Mouse (Mus musculus): ENCODE measurements around the gene Rps15. TPM values are rescaled to one million over a fixed set of nuclear protein-coding genes. Genes with fewer than 3 reads are reported as not detected.

The Rps15 gene
- total RNA-seq, 2 experiments from 2014 or later, result 784 to 803 TPM

DNA sequence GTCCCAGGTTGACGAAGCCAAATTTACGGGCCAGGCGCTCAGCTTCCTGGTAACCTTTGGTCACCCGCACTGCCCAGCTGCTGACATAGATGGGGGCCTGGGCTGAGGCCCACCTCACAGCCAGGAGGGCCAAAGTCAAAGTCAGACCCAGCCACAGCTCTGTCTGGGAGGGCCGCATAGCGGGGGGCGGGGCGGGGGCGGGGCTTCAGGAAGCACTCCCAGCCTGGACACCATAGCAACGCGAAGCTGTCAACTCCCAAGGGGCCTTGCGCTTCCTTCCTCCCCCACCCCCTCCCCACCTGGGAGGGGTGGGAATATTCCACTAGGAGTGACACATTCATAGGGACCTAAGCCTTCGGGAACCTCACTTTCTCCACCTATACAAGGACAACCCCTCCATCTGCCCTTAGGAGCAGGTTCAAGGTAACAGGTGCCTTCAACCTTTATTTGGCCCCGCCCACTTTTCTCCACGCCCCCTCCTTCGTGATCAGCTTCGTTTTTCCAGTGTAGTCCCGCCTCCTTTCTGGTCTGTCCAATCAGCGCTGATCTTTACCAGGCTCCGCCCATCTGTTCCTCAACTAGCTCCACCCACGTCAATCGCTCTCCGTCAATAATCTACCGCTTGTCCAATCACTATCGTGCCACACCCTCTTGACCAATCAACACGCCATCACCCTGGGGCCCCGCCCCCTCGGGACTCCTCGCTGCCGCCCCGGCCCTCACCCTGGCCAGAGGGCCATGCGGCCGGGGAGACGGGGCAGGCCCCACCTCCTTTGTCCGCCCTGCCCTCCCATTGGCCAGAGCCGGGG is 37.2 kb downstream of the Rps15 start, which contains the start of the genes Pcsk4 and Reep6:
TSS of gene Pcsk4 (minus strand) at position 226 of the 809 bp plus-strand sequence.
TSS of gene Reep6 (plus strand) at position 681 of the 809 bp plus-strand sequence.
- DNase-seq (ENCODE audit: extremely low spot score in 1 of 2, low spot score in 2 of 2), result peak; percentile 96 to 99
- intact Hi-C loops (cut with DNase I), result no loop called here

DNA sequence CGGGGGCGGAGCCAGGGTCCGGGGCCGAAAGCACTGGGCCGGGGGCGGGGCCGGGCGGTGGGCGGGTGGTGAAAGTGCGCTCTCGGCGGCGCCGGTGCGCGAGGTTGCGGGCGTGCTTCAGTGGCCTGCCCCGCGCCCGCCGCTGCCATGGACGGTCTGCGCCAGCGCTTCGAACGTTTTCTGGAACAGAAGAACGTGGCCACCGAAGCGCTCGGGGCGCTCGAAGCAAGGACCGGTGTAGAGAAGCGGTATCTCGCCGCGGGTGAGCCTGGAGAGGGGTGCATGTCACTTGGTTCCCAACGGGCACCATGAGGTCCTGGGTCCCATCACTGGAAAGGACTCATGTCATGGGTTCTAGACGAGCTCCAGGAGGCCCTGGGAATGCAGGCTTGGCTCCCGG is 37.8 kb downstream of the Rps15 start:
- intact Hi-C loops (cut with DNase I), result no loop called here
- no peak for DNase-seq (ENCODE audit: extremely low spot score in 1 of 2, low spot score in 2 of 2)

DNA sequence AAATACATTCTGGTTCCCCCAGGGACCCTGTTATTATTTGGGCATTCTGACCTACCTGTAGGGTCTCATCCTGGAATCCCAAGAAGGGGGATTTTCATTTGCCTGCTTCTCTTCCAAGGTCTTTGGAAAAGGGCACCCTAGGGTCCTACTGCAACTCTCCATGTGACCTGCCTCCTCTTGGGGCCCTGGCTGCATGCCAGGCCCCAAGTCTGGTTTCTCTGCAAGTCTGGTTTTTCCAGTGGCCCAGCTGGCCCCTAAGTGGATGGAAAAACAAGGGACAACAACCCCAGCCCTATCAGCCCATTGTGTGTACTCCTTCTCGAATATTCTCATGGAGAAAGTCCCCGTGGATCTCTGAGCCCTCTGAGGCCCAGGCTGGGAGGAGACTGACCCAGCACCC is 38.6 kb downstream of the Rps15 start:
- no peak for DNase-seq (ENCODE audit: extremely low spot score in 1 of 2, low spot score in 2 of 2)
- intact Hi-C loops (cut with DNase I), result no loop called here

GRCm38 (mm10) chr10:80331636-80332524 is 39.6 kb downstream of the Rps15 start:
- intact Hi-C loops (cut with DNase I), result no loop called here
- DNase-seq (ENCODE audit: extremely low spot score in 1 of 2, low spot score in 2 of 2), result no peak

DNA sequence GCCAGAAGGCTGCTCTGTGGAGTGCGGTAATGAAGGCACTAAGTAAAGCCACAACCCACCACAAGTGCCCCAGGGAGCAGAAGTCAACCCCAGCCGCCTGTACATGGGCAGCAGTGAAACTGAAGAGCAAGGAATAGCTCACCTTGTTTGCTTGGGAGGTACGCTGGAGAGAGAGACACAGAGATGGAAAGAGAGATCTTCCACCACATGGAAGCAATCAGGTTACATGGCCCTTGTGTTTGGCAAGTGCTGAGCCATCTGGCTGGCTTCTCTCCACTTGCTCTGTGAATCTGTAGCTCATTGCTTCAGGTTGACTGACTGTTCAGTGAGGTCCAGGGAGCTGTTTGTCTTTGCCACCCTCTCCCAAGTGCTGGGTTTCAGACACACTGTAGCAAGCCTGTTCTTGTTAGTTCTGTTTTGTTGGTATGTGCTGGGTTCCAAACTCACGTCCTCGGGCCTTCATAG is 40.3 kb downstream of the Rps15 start:
- no peak for DNase-seq (ENCODE audit: extremely low spot score in 1 of 2, low spot score in 2 of 2)
- intact Hi-C loops (cut with DNase I), result no loop called here

DNA sequence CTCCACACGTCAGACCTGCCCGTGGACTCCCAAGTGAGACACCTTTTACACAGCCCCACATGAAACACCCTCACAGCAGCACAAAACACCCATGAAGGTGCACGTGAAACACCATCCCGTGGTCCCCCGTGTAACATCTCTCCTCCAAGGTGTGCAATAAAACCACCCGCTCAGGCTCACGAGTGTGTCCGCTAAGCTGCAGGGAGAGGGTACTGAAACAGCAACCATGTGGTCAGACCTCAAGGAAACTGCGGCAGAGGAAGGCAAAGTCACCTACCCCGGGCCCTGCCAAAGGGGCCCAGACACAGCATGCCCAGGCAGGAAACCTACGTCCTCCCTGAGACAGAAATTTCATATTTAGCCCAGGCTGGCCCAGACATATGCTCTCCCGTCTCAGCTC is 44.0 kb downstream of the Rps15 start:
- DNase-seq (ENCODE audit: extremely low spot score in 1 of 2, low spot score in 2 of 2), result no peak
- intact Hi-C loops (cut with DNase I), result no loop called here

DNA sequence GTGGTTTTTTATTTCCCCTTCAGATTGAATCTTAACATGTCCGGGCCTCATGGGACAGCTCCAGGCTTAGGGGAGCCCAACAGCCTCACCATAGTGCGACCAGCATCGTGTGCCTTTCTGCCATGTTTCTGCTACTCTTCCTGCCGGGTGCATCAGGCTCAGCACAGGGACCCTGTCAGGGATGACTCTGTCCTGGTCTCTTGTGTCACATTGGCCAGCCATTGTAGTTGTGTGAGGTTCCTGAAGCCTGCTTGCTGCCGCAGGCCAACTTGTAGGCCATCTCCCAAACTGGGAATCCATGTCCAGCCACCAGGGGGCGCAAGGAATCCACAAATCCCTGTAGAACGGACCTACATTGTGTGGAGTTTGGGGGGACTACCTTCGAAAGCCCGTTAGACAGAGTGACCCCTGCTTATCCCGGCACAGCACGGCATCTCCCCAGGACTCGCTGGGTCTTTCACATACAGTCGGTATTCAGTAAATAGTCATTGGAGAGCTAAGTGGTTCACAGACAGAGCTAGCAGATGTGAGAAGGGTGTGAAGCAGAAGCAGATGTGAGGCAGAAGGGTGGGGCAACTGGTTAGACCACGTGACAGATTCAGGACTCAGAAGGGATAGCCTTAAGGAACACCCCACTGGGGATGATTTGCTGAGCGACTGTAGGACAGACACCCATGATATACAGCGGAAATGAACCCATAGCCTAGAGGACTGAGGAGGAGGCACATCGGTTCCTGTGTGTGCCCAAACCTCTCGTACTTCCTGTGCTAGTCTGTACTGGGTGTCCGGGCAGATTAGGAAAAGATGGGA is 47.9 kb downstream of the Rps15 start:
- intact Hi-C loops (cut with DNase I), result loop anchor here (2.0 to 10.0 kb wide), 2 partner anchors 35 to 165 kb away; no protein-coding TSS in a partner anchor
- peak; percentile 74 to 86 for DNase-seq (ENCODE audit: extremely low spot score in 1 of 2, low spot score in 2 of 2)

DNA sequence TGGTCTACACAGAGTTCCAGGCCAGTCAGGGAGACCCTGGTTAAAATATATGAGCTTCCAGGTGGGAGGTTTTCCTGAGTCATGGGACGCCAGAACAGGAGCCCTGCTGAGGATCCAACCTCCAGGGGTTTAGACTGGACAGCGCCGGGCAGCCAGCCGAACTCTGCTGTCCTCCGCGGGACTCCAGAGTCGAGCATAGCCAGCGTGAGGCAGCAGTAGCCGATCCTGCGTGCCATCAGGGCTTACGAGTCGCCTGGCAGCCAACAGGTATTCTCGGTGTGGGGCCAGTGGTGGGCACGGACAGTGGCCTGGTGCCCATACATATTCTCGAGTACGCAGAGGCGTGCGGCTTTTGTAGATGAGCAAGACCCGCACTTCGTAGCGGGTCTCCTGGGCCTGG is 48.8 kb downstream of the Rps15 start:
- no peak for DNase-seq (ENCODE audit: extremely low spot score in 1 of 2, low spot score in 2 of 2)
- intact Hi-C loops (cut with DNase I), result loop anchor here (2.0 to 10.0 kb wide), 2 partner anchors 34 to 164 kb away; no protein-coding TSS in a partner anchor

DNA sequence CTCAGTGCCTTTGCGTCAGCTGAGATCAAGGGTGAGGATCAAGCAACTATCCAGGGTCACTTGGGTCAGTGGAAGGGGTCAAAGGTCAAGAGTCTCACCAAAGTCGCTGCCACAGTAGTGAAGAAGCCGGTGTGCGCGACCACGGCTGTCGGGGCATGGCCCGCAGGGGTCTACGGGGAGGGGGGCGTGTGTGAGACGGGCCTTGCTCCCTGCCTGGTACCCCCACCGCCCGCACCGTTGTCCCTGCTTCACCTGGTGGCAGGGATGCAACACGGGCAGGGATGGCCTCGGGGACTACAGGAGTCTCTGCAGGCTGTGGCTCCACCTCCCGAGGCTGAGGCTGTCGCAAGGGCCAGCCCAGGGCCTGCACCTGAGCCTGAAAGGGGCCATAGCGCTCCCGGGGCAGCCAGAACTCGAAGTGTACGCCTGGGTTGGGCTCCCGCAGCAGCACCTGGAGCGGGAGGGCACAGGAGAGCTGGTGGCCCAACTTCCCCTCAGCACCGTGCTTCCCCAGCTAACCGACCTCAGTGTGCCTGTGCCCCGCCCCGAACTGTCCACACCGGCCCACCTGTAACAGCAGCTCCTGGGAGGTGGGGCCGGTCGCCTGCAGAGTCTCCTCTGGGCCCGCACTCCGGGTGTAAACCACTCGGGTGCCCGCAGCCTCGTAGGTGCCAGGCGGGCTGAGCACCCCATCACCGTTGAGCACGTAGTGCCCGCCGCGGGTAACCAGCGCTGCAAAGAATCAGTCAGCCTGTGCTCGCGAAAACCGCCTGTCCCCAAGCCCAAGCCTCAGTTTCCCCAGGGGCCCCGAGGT is 49.4 kb downstream of the Rps15 start:
- DNase-seq (ENCODE audit: extremely low spot score in 1 of 2, low spot score in 2 of 2), result peak in 1 of 2 experiments; percentile 51
- intact Hi-C loops (cut with DNase I), result loop anchor here (2.0 to 10.0 kb wide), 2 partner anchors 33 to 163 kb away; no protein-coding TSS in a partner anchor

- intact Hi-C loops (cut with DNase I), result loop anchor here (10.0 kb wide), 1 partner anchor 162 kb away; no protein-coding TSS in a partner anchor
- no peak for DNase-seq (ENCODE audit: extremely low spot score in 1 of 2, low spot score in 2 of 2)
Measured at GRCm38 (mm10) chr10:80342305-80342748, 50.1 kb downstream of the Rps15 start.

DNA sequence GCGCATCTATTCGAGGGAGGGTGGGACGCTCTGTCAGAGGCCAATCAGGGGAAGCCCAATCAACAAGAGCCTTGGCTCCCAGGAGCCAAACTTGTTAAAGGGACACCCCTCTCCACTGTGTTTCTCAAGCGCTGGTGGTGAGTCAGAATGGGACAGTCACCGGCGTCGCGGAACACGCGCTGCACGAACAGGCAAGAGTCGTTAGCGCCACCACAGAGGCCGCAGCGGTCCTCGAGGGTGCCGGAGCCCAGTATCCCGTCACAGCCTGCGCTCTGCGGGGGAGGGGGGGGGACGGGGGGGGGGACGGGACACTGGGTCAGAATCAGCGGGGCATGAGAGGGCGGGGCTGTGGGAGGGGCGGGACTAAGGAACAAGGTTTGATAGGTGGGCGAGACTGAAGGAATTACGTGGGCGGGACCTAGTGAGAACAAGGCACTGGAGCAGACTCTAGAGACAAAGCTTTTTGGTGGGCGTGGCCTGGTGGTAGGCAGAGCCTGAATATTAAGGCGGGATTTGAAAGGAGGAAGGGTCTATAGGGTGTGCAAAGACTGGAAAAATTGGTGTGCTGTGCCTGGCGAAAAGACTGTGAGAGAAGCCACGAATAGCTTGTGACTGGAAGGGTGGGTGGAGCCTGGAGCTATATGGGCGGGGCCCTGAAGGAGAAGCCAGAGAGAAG is 50.6 kb downstream of the Rps15 start:
- intact Hi-C loops (cut with DNase I), result loop anchor here (10.0 kb wide), 1 partner anchor 162 kb away; no protein-coding TSS in a partner anchor
- peak in 1 of 2 experiments; percentile 53 for DNase-seq (ENCODE audit: extremely low spot score in 1 of 2, low spot score in 2 of 2)

- intact Hi-C loops (cut with DNase I), result loop anchor here (10.0 kb wide), 1 partner anchor 161 kb away; no protein-coding TSS in a partner anchor
- DNase-seq (ENCODE audit: extremely low spot score in 1 of 2, low spot score in 2 of 2), result no peak
Measured at GRCm38 (mm10) chr10:80343425-80343895, 51.2 kb downstream of the Rps15 start.

Small RNA genes within 50 kb of the gene (microRNA-seq; reads per million reads assigned to microRNA genes)
- 3.7 reads per million, percentile 9 among the genes with 10 or more reads in this experiment for gene Mir6911

Other genes with a start within 250 kb of the Rps15 start
- gene Gpx4, start 245.3 kb upstream of the Rps15 start, total RNA-seq (2021), result 100 to 1,000 TPM; 436 to 469 TPM
- gene Sbno2, start 186.9 kb upstream of the Rps15 start, total RNA-seq (2021), result 10 to 100 TPM; 20.4 to 21.2 TPM
- gene Stk11, start 176.7 kb upstream of the Rps15 start, total RNA-seq (2021), result 10 to 100 TPM; 81.6 to 93.4 TPM
- 100 to 1,000 TPM; 342 to 379 TPM for gene Atp5d, start 153.8 kb upstream of the Rps15 start, total RNA-seq (2021)
- 100 to 1,000 TPM; 394 to 415 TPM for gene Cbarp, start 151.6 kb upstream of the Rps15 start, total RNA-seq (2021)
- gene Midn, start 144.2 kb upstream of the Rps15 start, total RNA-seq (2021), result 100 to 1,000 TPM in 1 of 2 experiments, 10 to 100 TPM in 1; 92.6 to 103 TPM
- 100 to 1,000 TPM; 138 to 151 TPM for gene Cirbp, start 126.5 kb upstream of the Rps15 start, total RNA-seq (2021)
- 1 to 10 TPM; 4.5 TPM for gene 1600002K03Rik, start 119.5 kb upstream of the Rps15 start, total RNA-seq (2021)
- 10 to 100 TPM; 18.4 to 19.1 TPM for gene Efna2, start 113.0 kb upstream of the Rps15 start, total RNA-seq (2021)
- gene Mum1, start 66.0 kb upstream of the Rps15 start, total RNA-seq (2021), result 10 to 100 TPM; 43.5 to 45.3 TPM
- 100 to 1,000 TPM; 142 to 161 TPM for gene Ndufs7, start 43.3 kb upstream of the Rps15 start, total RNA-seq (2021)
- 10 to 100 TPM; 25.9 to 26.0 TPM for gene Gamt, start 31.4 kb upstream of the Rps15 start, total RNA-seq (2021)
- gene Dazap1, start 31.0 kb upstream of the Rps15 start, total RNA-seq (2021), result 10 to 100 TPM; 95.2 to 98.6 TPM
- 100 to 1,000 TPM; 175 to 194 TPM for gene Apc2, start 3.5 kb downstream of the Rps15 start, total RNA-seq (2021)
- 10 to 100 TPM; 19.9 to 21.0 TPM for gene 2310011J03Rik, start 28.1 kb downstream of the Rps15 start, total RNA-seq (2021)
- 1 to 10 TPM; 9.8 to 9.9 TPM for gene Pcsk4, start 37.0 kb downstream of the Rps15 start, total RNA-seq (2021)
- gene Reep6, start 37.5 kb downstream of the Rps15 start, total RNA-seq (2021), result 10 to 100 TPM in 1 of 2 experiments, 1 to 10 TPM in 1; 9.3 to 10.1 TPM
- under 1 TPM; 0.66 to 0.85 TPM for gene Adamtsl5, start 56.0 kb downstream of the Rps15 start, total RNA-seq (2021)
- gene Plk5, start 64.0 kb downstream of the Rps15 start, total RNA-seq (2021), result 1 to 10 TPM; 3.1 to 5.1 TPM
- 10 to 100 TPM; 31.1 to 35.4 TPM for gene Mex3d, start 95.2 kb downstream of the Rps15 start, total RNA-seq (2021)
- 100 to 1,000 TPM; 121 to 124 TPM for gene Mbd3, start 107.1 kb downstream of the Rps15 start, total RNA-seq (2021)
- 100 to 1,000 TPM; 508 to 513 TPM for gene Uqcr11, start 114.4 kb downstream of the Rps15 start, total RNA-seq (2021)
- 10 to 100 TPM; 29.6 to 31.1 TPM for gene Tcf3, start 141.2 kb downstream of the Rps15 start, total RNA-seq (2021)
- not detected for gene Onecut3, start 202.4 kb downstream of the Rps15 start, total RNA-seq (2021)
- under 1 TPM; 0.14 to 0.49 TPM for gene Atp8b3, start 246.7 kb downstream of the Rps15 start, total RNA-seq (2021)